Mouse (Mus musculus) neural tube, postnatal 0 days (tissue): ENCODE data around the gene Lck. TPM values are rescaled to one million over a fixed set of nuclear protein-coding genes. Genes with fewer than 3 reads are reported as not detected.

Source experiments
- microRNA-seq: library from miRNA; unstranded; fragments of <30 nt; microRNA quantifications from one replicate; pipeline ENCODE4, GENCODE M21; 2016
- polyA plus RNA-seq: library from polyadenylated mRNA; unstranded; fragments of >200 nt; fragmentation: Nextera tagmentation; extraction: Ambion mirVana; gene quantifications from 2 replicates; pipeline ENCODE4 v1.2.1, GENCODE M21; 2015

The Lck gene
- polyA plus RNA-seq, result 10.8 and 13.8 TPM in 2 replicates

GRCm38 (mm10) chr4:129573430-129573829 lies at the start of gene Lck:
TSS of gene Lck (minus strand) at chr4:129573641.

GRCm38 (mm10) chr4:129618786-129619691 lies 45.6 kb upstream of the Lck start, which contains the start of gene Iqcc:
TSS of gene Iqcc (minus strand) at chr4:129619099.

GRCm38 (mm10) chr4:129614093-129614492 lies 40.7 kb upstream of the Lck start, which contains the start of gene Dcdc2b:
TSS of gene Dcdc2b (minus strand) at chr4:129614257.

GRCm38 (mm10) chr4:129600233-129601158 lies 27.1 kb upstream of the Lck start, which contains the start of the genes Eif3i and Tmem234:
TSS of gene Eif3i (minus strand) at chr4:129600648.
TSS of gene Tmem234 (plus strand) at chr4:129600668.

GRCm38 (mm10) chr4:129578466-129578865 lies 5.0 kb upstream of the Lck start, which contains the start of gene Fam167b:
TSS of gene Fam167b (minus strand) at chr4:129578549.

GRCm38 (mm10) chr4:129542592-129543141 lies 30.8 kb downstream of the Lck start, which contains the start of gene Hdac1:
TSS of gene Hdac1 (minus strand) at chr4:129542713.

GRCm38 (mm10) chr4:129513086-129513767 lies 60.2 kb downstream of the Lck start, which contains the start of gene Marcksl1:
TSS of gene Marcksl1 (plus strand) at chr4:129513581.

Small RNA genes lying within 50 kb of the gene (microRNA-seq; reads per million reads assigned to microRNA genes)
- not detected for gene Mir8119

Other genes starting within 250 kb of the Lck start
- gene Rbbp4, start 238.3 kb downstream of the Lck start, polyA plus RNA-seq, result 186 and 200 TPM in 2 replicates
- 21.0 and 23.1 TPM in 2 replicates for gene Zbtb8os, start 237.9 kb downstream of the Lck start, polyA plus RNA-seq
- gene Zbtb8a, start 195.5 kb downstream of the Lck start, polyA plus RNA-seq, result 14.9 and 16.7 TPM in 2 replicates
- gene Zbtb8b, start 132.8 kb downstream of the Lck start, polyA plus RNA-seq, result 11.3 and 12.0 TPM in 2 replicates
- gene Bsdc1, start 112.1 kb downstream of the Lck start, polyA plus RNA-seq, result 24.4 and 26.3 TPM in 2 replicates
- gene Tssk3, start 82.6 kb downstream of the Lck start, polyA plus RNA-seq, result 0.60 and 0.62 TPM in 2 replicates
- 3.1 and 4.1 TPM in 2 replicates for gene Fam229a, start 82.5 kb downstream of the Lck start, polyA plus RNA-seq
- gene Marcksl1, start 60.1 kb downstream of the Lck start, polyA plus RNA-seq, result 1,475 and 1,521 TPM in 2 replicates
- 67.7 and 69.6 TPM in 2 replicates for gene Hdac1, start 30.9 kb downstream of the Lck start, polyA plus RNA-seq
- gene Fam167b, start 4.9 kb upstream of the Lck start, polyA plus RNA-seq, result 0.25 and 0.43 TPM in 2 replicates
- gene Eif3i, start 27.0 kb upstream of the Lck start, polyA plus RNA-seq, result 239 and 245 TPM in 2 replicates
- 219 and 222 TPM in 2 replicates for gene Tmem234, start 27.0 kb upstream of the Lck start, polyA plus RNA-seq
- 2.8 and 4.1 TPM in 2 replicates for gene Dcdc2b, start 40.6 kb upstream of the Lck start, polyA plus RNA-seq
- 29.2 and 30.6 TPM in 2 replicates for gene Iqcc, start 45.5 kb upstream of the Lck start, polyA plus RNA-seq
- gene Ccdc28b, start 50.3 kb upstream of the Lck start, polyA plus RNA-seq, result 160 and 180 TPM in 2 replicates
- 25.9 and 26.3 TPM in 2 replicates for gene Txlna, start 67.4 kb upstream of the Lck start, polyA plus RNA-seq
- gene Kpna6, start 99.1 kb upstream of the Lck start, polyA plus RNA-seq, result 11.7 and 13.0 TPM in 2 replicates
- 8.6 and 10.2 TPM in 2 replicates for gene Tmem39b, start 123.2 kb upstream of the Lck start, polyA plus RNA-seq
- gene Khdrbs1, start 168.7 kb upstream of the Lck start, polyA plus RNA-seq, result 73.4 and 78.6 TPM in 2 replicates
- gene Ptp4a2, start 237.6 kb upstream of the Lck start, polyA plus RNA-seq, result 217 and 265 TPM in 2 replicates